Mouse (Mus musculus): ENCODE measurements around the gene Mmp20. TPM values are rescaled to one million over a fixed set of nuclear protein-coding genes. Genes with fewer than 3 reads are reported as not detected.

Gene Mmp20
- polyA plus RNA-seq, 1 experiment from 2014 or later: not detected

DNA sequence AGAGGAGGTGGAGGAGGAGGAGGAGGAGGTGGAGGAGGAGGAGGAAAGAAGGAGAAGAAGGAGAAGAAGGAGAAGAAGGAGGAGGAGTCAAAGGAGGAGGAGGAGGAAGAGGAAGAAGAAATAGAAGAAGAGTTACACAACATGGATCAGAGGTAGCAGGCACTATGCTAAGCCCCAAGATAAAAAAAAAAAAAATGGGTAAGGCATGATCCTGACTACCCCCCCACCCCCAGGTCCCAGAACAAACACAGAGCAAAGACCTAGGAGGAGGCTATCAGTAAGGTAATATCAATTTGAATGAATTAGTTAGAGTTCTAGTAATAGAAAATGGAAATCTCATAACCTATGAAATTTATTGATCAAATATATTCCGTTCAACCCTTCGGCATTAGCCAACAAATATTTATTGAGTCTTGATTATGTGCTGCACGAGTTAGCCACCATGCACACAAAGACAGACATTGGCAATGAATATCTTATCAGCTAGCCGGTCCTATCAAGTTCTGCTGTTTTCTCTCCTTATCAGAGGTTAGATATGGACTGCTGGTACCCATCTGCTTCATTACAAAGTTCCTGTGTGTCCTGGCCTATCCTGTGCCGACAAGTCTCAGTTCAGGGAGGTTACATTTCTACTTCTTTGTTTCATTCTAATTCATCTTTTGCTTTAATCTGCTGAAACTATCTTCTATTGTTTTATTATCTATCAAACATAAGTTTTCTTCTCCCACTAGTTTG lies 24.5 kb downstream of the Mmp20 start:
- Histone ChIP-seq H3K4me1 (replicated peaks) (no peaks in the 10 kb centered on the region), H3K9ac (no peak overlapping the region), H3K9me3 (no peaks in the 10 kb centered on the region), H3K36me3 (no peaks in the 10 kb centered on the region), H3K4me3 (no peak overlapping the region), H3K27me3 (no peaks in the 10 kb centered on the region), H3K27ac (replicated peaks) (no peak overlapping the region), H3K4me2 (no peak overlapping the region)
- WGBS: 92% methylated on average over 5 of the region's 5 CpGs
- no peak for ATAC-seq (ENCODE audit: low FRiP score, low read depth)

DNA sequence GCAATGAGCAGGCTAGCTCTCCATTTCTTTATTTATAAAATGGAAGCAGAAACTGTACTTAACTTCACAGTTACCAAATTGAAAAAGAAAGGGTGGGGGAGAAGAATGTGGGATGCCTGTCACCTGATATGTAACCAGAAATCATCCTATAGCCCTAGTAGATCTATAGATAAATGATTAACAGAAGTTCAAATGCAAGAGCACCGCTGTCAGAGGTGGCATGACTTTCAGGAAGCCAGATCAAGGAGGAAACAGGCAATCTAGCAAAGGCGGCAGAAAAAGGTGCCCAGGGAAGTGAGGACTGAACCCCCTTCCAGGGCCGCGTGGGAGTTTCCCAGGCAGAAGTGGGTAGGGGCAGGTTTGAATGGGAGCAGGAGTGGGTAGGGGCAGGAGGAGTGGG lies 29.9 kb downstream of the Mmp20 start:
- Histone ChIP-seq H3K27me3 (no peaks in the 10 kb centered on the region), H3K4me3 (no peak overlapping the region), H3K4me2 (no peak overlapping the region), H3K9ac (no peak overlapping the region), H3K9me3 (no peaks in the 10 kb centered on the region), H3K4me1 (replicated peaks) (no peaks in the 10 kb centered on the region), H3K36me3 (no peaks in the 10 kb centered on the region), H3K27ac (replicated peaks) (no peak overlapping the region)
- ATAC-seq (ENCODE audit: low FRiP score, low read depth): no peak
- WGBS: 85% methylated on average over 4 of the region's 4 CpGs

DNA sequence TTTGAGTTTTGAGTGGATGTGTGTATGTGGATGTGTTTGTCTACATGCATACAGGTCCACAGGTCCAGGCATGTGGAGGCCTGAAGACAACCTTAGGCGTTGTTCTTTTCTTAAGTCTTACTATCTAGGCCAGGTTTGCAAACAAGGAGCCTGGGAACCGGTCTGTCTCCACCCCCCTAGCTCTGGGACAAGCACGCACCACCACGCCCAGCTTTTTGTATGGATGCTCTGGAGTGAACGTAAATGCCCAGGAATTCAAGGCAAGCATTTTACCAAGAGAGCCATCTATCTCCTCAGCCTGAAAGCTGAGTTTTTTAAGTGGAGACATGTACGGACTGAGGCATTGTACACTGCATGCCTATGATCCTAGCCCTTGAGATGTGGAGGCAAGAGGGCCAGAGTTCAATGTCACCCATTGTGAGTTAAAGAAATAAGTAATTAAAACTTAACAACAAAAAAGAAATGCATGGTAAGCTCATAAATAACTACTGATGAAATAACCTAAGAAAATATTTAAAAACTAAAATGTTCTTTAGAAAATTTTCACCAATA lies 31.5 kb downstream of the Mmp20 start:
- no peaks in the 10 kb centered on the region for H3K4me1 ChIP-seq (replicated peaks)
- H3K9me3 ChIP-seq: no peaks in the 10 kb centered on the region
- WGBS: 33% methylated on average over 6 of the region's 6 CpGs
- no peaks in the 10 kb centered on the region for H3K36me3 ChIP-seq
- H3K9ac ChIP-seq: no peak overlapping the region
- no peak overlapping the region for H3K4me2 ChIP-seq
- H3K4me3 ChIP-seq: no peak overlapping the region
- no peak overlapping the region for H3K27ac ChIP-seq (replicated peaks)
- H3K27me3 ChIP-seq: no peaks in the 10 kb centered on the region
- ATAC-seq (ENCODE audit: low FRiP score, low read depth): no peak

DNA sequence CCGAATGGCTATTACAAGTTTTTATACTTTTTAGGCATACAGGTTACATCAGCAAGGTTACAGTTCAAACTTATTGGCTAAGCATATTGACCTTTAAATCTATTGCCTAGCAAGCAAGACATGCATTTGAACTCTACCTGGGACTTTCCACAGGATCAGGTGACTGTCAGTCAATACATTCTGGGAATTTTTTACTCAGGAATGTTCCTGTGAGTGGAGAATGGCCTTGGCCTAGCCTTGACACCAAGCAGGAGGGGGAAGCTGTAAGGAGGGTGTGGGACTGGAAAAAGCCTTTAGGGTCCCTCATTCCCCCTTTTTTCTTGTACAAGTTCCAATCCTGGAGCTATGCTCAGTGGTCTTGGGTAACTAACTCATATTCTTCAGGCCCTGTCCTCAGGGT lies 33.3 kb downstream of the Mmp20 start:
- Histone ChIP-seq H3K9ac (no peak overlapping the region), H3K4me1 (replicated peaks) (no peaks in the 10 kb centered on the region), H3K27me3 (no peaks in the 10 kb centered on the region), H3K9me3 (no peaks in the 10 kb centered on the region), H3K36me3 (no peaks in the 10 kb centered on the region), H3K4me3 (no peak overlapping the region), H3K4me2 (no peak overlapping the region), H3K27ac (replicated peaks) (no peak overlapping the region)
- whole genome bisulfite sequencing: 96% methylated on average over 1 of the region's 1 CpGs
- ATAC-seq (ENCODE audit: low FRiP score, low read depth): no peak

DNA sequence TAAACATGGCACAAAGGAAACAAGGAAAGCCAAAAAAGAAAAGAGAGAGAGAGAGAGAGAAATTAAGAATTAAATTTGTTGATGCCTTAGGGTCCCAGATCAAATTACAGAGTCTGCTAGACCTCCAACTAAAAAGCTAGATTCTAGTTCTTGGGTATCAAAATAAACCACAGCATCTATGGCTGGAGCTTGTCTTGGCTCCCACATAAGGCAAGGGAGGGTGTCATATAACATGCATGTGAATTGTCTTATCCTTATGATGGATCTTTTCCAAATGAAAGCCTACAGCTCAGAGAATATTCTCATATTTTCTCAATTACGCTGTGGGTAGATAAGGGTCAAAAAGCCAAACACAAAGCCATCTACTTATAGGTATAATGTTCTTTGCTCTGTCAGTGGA lies 41.6 kb downstream of the Mmp20 start:
- no peak overlapping the region for H3K9ac ChIP-seq
- no peaks in the 10 kb centered on the region for H3K27me3 ChIP-seq
- H3K9me3 ChIP-seq: no peaks in the 10 kb centered on the region
- no peak overlapping the region for H3K4me2 ChIP-seq
- H3K36me3 ChIP-seq: no peaks in the 10 kb centered on the region
- H3K4me1 ChIP-seq (replicated peaks): no peaks in the 10 kb centered on the region
- H3K27ac ChIP-seq (replicated peaks): no peak overlapping the region
- 96% methylated on average over 1 of the region's 1 CpGs for WGBS
- no peak overlapping the region for H3K4me3 ChIP-seq
- ATAC-seq (ENCODE audit: low FRiP score, low read depth): no peak

DNA sequence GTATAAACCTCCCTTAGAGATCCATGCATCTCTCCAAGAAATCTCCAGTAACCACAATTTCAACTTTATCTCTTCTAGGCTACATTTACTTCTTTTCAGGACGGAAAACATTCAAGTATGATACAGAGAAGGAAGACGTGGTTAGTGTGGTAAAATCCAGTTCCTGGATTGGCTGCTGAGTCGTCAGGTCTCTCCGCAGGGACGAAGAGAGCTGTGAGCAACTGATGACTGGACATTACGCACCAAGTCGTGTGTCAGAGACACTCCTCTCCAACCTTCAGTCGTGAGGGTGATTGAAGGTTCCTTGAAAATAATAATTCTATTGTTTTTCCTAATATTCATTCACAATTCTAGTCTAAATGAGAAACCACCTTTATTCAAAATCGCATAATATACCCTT lies 45.0 kb downstream of the Mmp20 start:
- WGBS: 85% methylated on average over 9 of the region's 9 CpGs
- Histone ChIP-seq H3K27me3 (no peaks in the 10 kb centered on the region), H3K9me3 (no peaks in the 10 kb centered on the region), H3K36me3 (no peaks in the 10 kb centered on the region), H3K9ac (no peak overlapping the region), H3K4me1 (replicated peaks) (no peaks in the 10 kb centered on the region), H3K27ac (replicated peaks) (no peak overlapping the region), H3K4me2 (no peak overlapping the region), H3K4me3 (no peak overlapping the region)
- ATAC-seq (ENCODE audit: low FRiP score, low read depth): no peak

DNA sequence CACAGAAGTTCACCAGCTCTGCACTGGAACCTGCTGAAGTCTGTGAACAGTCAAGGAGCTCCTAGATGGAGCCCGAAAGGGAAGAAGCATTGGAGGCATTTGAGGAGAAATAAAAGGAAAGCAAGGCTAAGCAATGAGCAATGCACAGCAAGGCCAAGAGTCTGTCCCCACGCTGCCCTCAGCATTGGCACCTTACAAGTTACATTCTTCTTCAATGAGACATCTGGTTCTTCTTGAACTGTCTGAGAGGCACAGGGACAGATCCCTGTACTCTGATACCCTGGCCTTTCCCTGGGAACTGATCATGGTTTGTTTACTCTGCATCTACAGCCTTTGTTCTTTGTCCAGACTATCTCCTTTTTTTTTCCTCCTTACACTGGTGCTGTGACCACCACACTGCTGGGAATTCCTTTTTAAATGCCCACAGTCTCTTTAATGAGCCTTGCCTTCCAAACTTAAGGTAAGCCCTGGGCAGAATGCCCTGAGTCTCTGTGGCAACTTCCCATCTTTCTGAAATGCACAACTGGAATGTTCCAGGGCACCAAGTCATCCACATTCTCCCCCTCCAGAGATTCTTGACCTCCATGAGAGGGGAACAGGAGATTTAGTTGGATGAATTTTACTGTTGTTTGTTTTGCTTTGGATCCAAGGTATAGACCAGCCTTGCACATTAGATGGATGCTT lies 50.3 kb downstream of the Mmp20 start:
- Histone ChIP-seq H3K9me3 (no peaks in the 10 kb centered on the region), H3K27ac (replicated peaks) (no peak overlapping the region), H3K4me1 (replicated peaks) (no peaks in the 10 kb centered on the region), H3K36me3 (no peaks in the 10 kb centered on the region), H3K27me3 (no peaks in the 10 kb centered on the region), H3K9ac (no peak overlapping the region), H3K4me2 (no peak overlapping the region), H3K4me3 (no peak overlapping the region)
- no peak for ATAC-seq (ENCODE audit: low FRiP score, low read depth)
- 90% methylated on average over 2 of the region's 2 CpGs for WGBS

DNA sequence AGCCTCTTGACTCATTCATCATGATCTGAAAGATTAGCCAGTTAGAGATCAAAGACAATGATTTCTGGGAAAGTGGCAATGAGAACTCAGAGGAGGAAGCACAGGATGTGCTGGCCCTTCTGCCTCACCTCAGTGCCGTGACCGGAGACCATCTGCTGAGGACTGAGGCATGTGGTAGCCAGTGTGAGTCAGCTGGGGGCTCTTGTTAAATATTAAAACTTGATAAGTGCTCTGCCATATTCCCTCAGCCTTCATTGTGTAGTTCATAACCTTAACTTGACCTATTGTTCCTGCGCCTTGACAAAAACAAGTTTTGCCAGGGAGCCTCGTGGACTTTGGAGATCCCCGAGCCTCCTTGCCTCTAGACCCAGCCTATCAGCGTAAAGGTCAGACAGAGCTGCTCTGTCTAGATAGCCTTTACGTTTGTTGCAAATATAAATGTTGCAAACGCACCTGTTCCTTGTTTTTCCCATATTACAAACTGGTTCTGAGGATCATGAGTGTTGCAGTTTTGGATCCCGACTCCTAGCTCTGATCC lies 54.1 kb downstream of the Mmp20 start:
- Histone ChIP-seq H3K9me3 (no peaks in the 10 kb centered on the region), H3K9ac (no peak overlapping the region), H3K4me2 (no peak overlapping the region), H3K36me3 (no peaks in the 10 kb centered on the region), H3K4me1 (replicated peaks) (no peaks in the 10 kb centered on the region), H3K27ac (replicated peaks) (no peak overlapping the region), H3K4me3 (no peak overlapping the region), H3K27me3 (no peaks in the 10 kb centered on the region)
- whole genome bisulfite sequencing: 89% methylated on average over 9 of the region's 9 CpGs
- ATAC-seq (ENCODE audit: low FRiP score, low read depth): no peak

DNA sequence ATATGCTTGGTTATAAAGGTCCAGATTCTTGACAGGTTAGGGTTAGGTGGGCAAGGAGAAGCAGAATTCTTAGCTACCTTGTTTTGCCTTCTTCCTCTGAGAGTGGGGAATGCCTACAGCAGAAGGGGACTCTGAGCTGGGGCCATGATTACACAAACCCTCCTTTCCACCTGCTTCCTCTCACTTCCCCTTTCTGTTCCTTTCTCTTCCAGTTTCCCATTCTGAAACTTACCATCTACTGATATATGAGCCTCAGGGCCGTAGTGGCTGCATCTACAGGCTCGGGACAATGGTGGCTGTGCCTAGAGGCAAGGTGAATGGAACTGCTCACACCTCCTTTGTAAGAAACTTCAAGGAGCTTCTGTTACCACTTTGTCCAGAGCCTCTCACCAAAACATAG lies 58.0 kb downstream of the Mmp20 start:
- Histone ChIP-seq H3K4me3 (no peak overlapping the region), H3K27me3 (no peaks in the 10 kb centered on the region), H3K9me3 (no peaks in the 10 kb centered on the region), H3K4me1 (replicated peaks) (no peaks in the 10 kb centered on the region), H3K4me2 (no peak overlapping the region), H3K36me3 (no peaks in the 10 kb centered on the region), H3K9ac (no peak overlapping the region), H3K27ac (replicated peaks) (no peak overlapping the region)
- ATAC-seq (ENCODE audit: low FRiP score, low read depth): no peak
- WGBS: 85% methylated on average over 2 of the region's 2 CpGs

DNA sequence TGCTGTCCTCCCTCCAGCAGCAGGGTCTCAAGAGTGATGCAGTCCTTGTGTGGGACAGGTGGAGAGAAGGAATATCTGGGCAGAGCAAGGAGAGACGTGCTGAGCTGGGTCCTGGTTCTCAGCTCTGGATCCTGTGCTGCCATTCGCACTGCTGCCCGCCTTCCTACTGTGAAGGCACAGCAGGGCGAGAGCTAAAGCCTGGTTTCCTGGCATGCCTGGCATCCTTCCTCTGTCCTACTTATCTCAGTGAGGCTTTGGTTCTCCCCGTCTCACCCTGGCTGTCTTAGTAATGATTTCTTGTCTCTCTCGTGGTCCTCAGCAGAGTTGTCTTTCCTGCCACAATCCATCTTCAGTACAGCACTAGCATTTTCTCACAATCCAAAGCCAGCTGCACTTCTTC lies 61.8 kb downstream of the Mmp20 start:
- H3K27ac ChIP-seq (replicated peaks): no peak overlapping the region
- no peaks in the 10 kb centered on the region for H3K9me3 ChIP-seq
- 62% methylated on average over 6 of the region's 6 CpGs for WGBS
- no peaks in the 10 kb centered on the region for H3K36me3 ChIP-seq
- no peak overlapping the region for H3K9ac ChIP-seq
- H3K27me3 ChIP-seq: no peaks in the 10 kb centered on the region
- H3K4me2 ChIP-seq: no peak overlapping the region
- no peak for ATAC-seq (ENCODE audit: low FRiP score, low read depth)
- H3K4me1 ChIP-seq (replicated peaks): no peaks in the 10 kb centered on the region
- H3K4me3 ChIP-seq: no peak overlapping the region

DNA sequence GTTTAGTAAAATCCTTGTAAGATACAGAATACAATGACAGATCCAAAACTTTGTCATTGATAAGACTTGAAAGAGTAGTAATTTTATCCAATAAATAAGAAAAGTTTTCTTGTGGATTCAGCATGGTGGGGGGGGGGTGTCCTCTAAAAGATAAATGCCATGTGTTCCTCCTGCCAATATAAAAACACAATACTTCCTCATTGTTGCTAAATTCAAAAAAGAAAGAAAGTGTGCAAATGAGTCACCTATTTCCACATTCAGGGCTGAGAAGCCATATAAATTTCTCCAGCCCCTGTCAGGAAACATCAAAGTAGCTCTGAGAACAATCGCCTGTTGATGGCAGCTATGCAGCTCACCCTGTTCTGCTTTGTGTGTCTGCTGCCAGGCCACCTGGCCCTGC lies 63.8 kb downstream of the Mmp20 start, which contains the start of gene Mmp7:
Mmp7 (plus strand) TSS at position 301 of the 400 bp plus-strand sequence.
- Histone ChIP-seq H3K36me3 (no peaks in the 10 kb centered on the region), H3K27ac (replicated peaks) (no peak within 1 kb of the TSS), H3K4me1 (replicated peaks) (no peaks in the 10 kb centered on the region), H3K27me3 (no peaks in the 10 kb centered on the region), H3K4me2 (no peak within 1 kb of the TSS), H3K9me3 (no peaks in the 10 kb centered on the region), H3K9ac (no peak within 1 kb of the TSS), H3K4me3 (no peak within 1 kb of the TSS)
- 81% methylated on average over 1 of the region's 1 CpGs for WGBS
- no peak for ATAC-seq (ENCODE audit: low FRiP score, low read depth)

DNA sequence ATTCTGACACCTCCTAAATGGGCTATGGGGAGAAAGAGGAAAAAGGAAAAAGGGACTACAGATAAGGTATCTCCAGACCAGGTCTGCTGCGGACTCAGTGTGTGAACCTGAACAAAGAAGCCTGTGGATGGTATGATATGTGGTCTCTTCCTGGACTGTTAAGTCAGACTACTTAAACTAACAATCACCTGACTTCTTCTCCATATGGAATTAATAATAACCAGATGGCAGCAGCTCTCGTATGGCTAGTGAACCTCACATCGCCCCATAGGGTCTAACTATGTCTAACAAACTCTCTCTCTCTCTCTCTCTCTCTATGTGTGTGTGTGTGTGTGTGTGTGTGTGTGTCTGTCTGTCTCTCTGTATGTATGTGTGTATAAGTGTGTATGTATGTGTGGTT lies 65.9 kb downstream of the Mmp20 start:
- Histone ChIP-seq H3K36me3 (no peaks in the 10 kb centered on the region), H3K4me3 (no peak overlapping the region), H3K4me1 (replicated peaks) (no peaks in the 10 kb centered on the region), H3K9ac (no peak overlapping the region), H3K27ac (replicated peaks) (no peak overlapping the region), H3K9me3 (no peaks in the 10 kb centered on the region), H3K4me2 (no peak overlapping the region), H3K27me3 (no peaks in the 10 kb centered on the region)
- ATAC-seq (ENCODE audit: low FRiP score, low read depth): no peak
- 89% methylated on average over 3 of the region's 3 CpGs for WGBS
